Mouse (Mus musculus) stomach, postnatal 0 days (tissue): ENCODE measurements around the gene Nfe2l3. TPM values are rescaled to one million over a fixed set of nuclear protein-coding genes. Genes with fewer than 3 reads are reported as not detected.
A peak's percentile ranks its signal among the peaks of the same experiment; 100 is the strongest.

Source experiments
- ATAC-seq: fragments of 200-750 bp; cut with Nextera tagmentation; 2 replicates; pipeline ENCODE4 v1.8.0; 2017; ENCODE audit not compliant: low FRiP score, low TSS enrichment
- DNase-seq: peaks from one replicate; pipeline ENCODE4 v3.0.0-alpha.2; 2016; ENCODE audit warnings: low spot score
- H3K27ac ChIP-seq: fragments of 300-500 bp; sonication (generic); replicated peaks from 2 replicates; pipeline ENCODE4 v1.5.1; 2014; ENCODE audit warnings: mild to moderate bottlenecking, control low read depth
- H3K27me3 ChIP-seq: fragments of 300-500 bp; sonication (generic); 2 replicates; pipeline ENCODE4 v1.6.1; 2014; ENCODE audit warnings: low read length; ENCODE audit not compliant: control insufficient read depth, insufficient read depth
- H3K36me3 ChIP-seq: fragments of 300-500 bp; sonication (generic); 2 replicates; pipeline ENCODE4 v1.6.1; 2014; ENCODE audit warnings: low read length, mixed read lengths; ENCODE audit not compliant: control insufficient read depth, insufficient read depth
- H3K4me1 ChIP-seq: fragments of 300-500 bp; sonication (generic); replicated peaks from 2 replicates; pipeline ENCODE4 v1.6.1; 2014; ENCODE audit warnings: antibody characterized with exemption; ENCODE audit not compliant: control insufficient read depth, insufficient read depth
- H3K4me2 ChIP-seq: fragments of 300-500 bp; sonication (generic); replicated peaks from 2 replicates; pipeline ENCODE4 v1.6.1; 2014; ENCODE audit warnings: low read depth, mild to moderate bottlenecking, control low read depth, moderate library complexity
- H3K4me3 ChIP-seq: fragments of 300-500 bp; sonication (generic); 2 replicates; pipeline ENCODE4 v1.5.1; 2014; ENCODE audit warnings: low read depth, low read length, control low read depth
- H3K9ac ChIP-seq: fragments of 300-500 bp; sonication (generic); 2 replicates; pipeline ENCODE4 v1.6.1; 2014; ENCODE audit warnings: mild to moderate bottlenecking, low read length, control low read depth, mixed read lengths
- H3K9me3 ChIP-seq: fragments of 300-500 bp; sonication (generic); 2 replicates; pipeline ENCODE4 v1.6.1; 2016; ENCODE audit warnings: low read length; ENCODE audit not compliant: control insufficient read depth
- CTCF ChIP-seq: IDR thresholded peaks from 2 replicates; pipeline ENCODE4 v1.5.1; 2016; ENCODE audit warnings: antibody characterized with exemption, low read depth, mild to moderate bottlenecking, moderate library complexity
- EP300 ChIP-seq: optimal IDR thresholded peaks from 2 replicates; pipeline ENCODE3; 2016; ENCODE audit warnings: antibody characterized with exemption
- WGBS: fragments of 180-500 bp; shearing (Covaris S2); extraction: QIAGEN DNeasy Blood & Tissue Kit; methylation state at CpG from one replicate; pipeline ENCODE4 v1.1.7; 2014; 5-methylcytosine and 5-hydroxymethylcytosine counted together
- polyA plus RNA-seq: library from polyadenylated mRNA; unstranded; fragments of >200 nt; fragmentation: Nextera tagmentation; extraction: Ambion mirVana; gene quantifications from 2 replicates; pipeline ENCODE4 v1.2.1, GENCODE M21; 2015

Nfe2l3 gene
- polyA plus RNA-seq, 1 experiment from 2014 or later = 19.6 TPM

DNA sequence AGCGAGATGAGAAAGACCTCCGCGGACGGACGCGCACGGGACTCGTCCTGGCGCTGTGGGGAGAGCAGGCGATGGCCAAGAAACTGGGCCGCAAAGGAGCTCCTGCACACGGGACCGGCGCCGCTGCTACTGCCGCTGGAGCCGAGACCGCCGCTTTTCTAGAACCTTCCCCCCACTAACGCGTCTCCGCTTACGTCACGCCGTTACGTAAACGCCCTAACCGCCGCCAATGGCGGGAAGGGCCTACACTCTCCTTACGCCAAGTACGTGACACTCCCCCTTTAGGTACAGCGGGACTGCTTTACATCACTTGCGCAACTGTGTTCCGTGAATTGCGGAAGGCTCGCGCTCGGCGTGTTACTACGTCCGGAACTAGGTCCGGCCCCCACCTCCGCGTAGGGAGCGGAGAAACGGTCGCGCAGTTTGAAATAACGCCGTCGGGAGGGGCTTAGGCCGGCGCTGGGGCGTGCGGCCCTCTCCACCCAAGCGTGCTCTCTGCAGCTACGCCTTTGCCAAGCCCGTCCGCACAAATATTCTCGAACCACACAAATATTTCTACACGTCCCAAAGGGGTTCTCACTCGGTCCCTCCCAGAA is 37.3 kb downstream of the Nfe2l3 start, which contains the start of gene Hnrnpa2b1:
Gene Hnrnpa2b1, minus strand, starts transcription at position 180 of the 596 bp plus-strand sequence.
- under 1% methylated on average over 63 of the region's 63 CpGs for WGBS
- TF ChIP-seq CTCF (no peak), EP300 (peak; percentile 73)
- H3K27ac ChIP-seq = peak within 1 kb of the TSS; percentile 99
- H3K9ac ChIP-seq = peak within 1 kb of the TSS; percentile 100
- DNase-seq = peak; percentile 98
- peak; percentile 95 for ATAC-seq
- no peaks in the 10 kb centered on the region for H3K27me3 ChIP-seq
- H3K9me3 ChIP-seq = no peaks in the 10 kb centered on the region
- peaks cover 9% of the 10 kb centered on the region for H3K36me3 ChIP-seq
- peak within 1 kb of the TSS; percentile 99 for H3K4me3 ChIP-seq
- H3K4me2 ChIP-seq = peak within 1 kb of the TSS; percentile 64
- 0 out of 2 replicates have a peak, but pooled peaks cover 2% of the 10 kb centered on the region for H3K4me1 ChIP-seq

DNA sequence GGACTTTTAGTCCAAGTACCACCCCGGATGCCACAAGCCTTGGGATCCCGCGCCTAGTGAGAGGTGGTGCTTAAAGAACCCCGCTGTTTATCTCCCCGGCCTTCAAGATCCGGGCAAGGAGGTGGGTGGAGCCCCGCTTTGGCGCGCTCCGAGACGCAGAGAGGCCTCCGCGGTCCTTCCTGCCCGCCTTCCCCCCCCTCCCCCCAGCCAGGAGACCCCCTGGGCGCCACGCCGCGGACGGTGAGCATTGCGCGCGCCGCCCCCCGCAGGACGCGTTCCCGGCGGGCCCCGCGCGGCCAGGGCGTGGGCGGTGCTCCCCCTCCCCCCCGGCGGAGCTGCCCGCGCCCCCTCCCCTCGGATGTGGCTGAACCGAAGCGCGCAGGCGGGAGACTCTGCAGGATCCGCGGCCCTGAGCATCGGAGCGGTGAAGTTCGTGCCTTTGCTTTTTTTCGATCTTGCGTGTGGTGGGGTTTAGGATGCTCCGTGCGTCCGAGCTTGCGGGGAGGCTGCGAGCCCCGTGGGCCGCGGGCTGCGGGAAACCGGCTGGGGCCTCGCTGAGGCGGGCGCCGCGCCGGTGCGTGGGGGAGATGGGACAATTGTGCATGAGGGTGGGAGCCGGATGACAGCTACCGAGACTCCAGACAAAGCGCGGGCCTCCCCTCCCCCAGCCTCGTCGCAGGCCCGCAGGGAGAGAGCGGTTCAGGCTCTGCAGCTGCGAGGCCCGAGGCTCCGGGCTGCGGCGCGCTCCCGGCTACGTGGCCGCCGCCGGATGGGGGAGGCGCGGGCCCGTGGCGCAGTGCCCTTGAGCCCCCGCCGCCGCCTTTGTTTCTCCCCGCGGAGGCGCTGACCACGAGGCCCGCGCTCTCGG is 38.1 kb downstream of the Nfe2l3 start, which contains the start of gene Cbx3:
Gene Cbx3, plus strand, starts transcription at position 50 of the 868 bp plus-strand sequence.
- ATAC-seq = peak; percentile 86
- no peaks in the 10 kb centered on the region for H3K27me3 ChIP-seq

DNA sequence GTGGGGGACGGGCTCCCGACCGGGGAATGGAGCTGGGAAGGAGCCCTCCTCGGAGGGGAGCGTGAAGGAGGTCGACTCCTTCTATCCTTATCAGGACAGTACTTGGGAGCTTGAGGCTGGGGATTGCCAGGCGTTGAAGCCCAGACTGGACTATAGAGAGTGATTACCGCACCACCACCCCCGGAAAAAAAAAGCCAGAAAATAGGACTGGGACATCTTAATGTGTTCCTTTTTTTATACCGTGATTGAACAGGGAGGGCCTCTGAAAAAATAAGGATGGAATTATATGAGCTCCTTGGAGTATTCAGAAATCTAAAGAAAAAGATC is 38.7 kb downstream of the Nfe2l3 start:
- Histone ChIP-seq H3K36me3 (peaks cover 4% of the 10 kb centered on the region; the same call in 1 of the 2 replicates), H3K9ac (peak overlapping the region; percentile 100), H3K27me3 (no peaks in the 10 kb centered on the region), H3K27ac (peak overlapping the region; percentile 99), H3K4me3 (peak overlapping the region; percentile 99), H3K9me3 (no peaks in the 10 kb centered on the region), H3K4me1 (0 out of 2 replicates have a peak, but pooled peaks cover 2% of the 10 kb centered on the region), H3K4me2 (peak overlapping the region; percentile 60)
- 0% methylated on average over 10 of the region's 10 CpGs for WGBS
- DNase-seq (no peak), ATAC-seq (no peak)
- TF ChIP-seq EP300 (no peak), CTCF (no peak)

More for the DNA sequence above, 38.1 kb downstream of the Nfe2l3 start, which contains the start of gene Cbx3:
- peaks cover 8% of the 10 kb centered on the region for H3K36me3 ChIP-seq
- peak within 1 kb of the TSS; percentile 100 for H3K9ac ChIP-seq
- peak within 1 kb of the TSS; percentile 99 for H3K4me3 ChIP-seq
- TF ChIP-seq CTCF = no peak
- TF ChIP-seq EP300 = no peak
- H3K27ac ChIP-seq = peak within 1 kb of the TSS; percentile 99
- H3K4me1 ChIP-seq = 0 out of 2 replicates have a peak, but pooled peaks cover 2% of the 10 kb centered on the region
- DNase-seq = peak; percentile 90
- H3K9me3 ChIP-seq = no peaks in the 10 kb centered on the region
- H3K4me2 ChIP-seq = peak within 1 kb of the TSS; percentile 60
- under 1% methylated on average over 66 of the region's 99 CpGs for WGBS

DNA sequence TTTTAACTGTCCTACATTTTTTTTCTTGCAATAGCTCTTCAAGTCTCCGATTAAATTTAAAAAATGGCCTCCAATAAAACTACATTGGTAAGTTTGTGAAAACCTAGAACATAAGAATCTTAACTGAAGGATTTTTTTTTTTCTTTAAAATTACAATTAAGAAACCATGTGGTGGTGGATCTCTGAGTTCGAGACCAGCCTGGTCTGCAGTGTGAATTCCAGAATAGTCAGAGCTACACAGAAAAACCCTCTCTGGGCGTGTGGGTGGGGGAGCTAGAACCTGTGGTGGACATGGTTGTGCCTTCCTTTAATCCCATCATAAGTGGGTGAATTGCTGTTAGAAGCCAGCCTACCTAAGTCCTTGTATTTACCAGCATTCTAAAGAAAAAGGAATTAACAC is 39.3 kb downstream of the Nfe2l3 start:
- H3K27ac ChIP-seq = no peak overlapping the region

DNA sequence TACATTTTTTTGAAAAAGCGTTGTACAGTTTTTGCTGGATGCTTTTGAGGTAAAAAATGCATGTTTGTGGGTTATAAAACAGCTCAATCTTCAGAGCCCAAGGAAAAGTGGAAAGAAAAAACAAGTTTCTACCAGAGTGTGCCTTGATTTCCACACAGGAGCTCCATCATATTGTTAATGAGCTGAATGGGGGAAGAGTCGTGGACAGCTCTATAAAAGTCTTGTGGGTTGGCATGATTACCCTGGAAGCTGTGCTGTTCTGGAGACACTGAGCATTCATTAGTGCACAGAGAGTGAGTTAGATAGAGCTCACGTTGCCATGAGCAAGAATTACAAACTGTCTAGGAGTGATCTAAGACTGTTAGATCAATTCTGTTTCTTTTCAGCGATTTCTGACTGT is 39.7 kb downstream of the Nfe2l3 start:
- peak overlapping the region; percentile 99; the same call in 1 of the 2 replicates for H3K4me3 ChIP-seq
- no peak for TF ChIP-seq CTCF
- H3K4me1 ChIP-seq = 0 out of 2 replicates have a peak, but pooled peaks cover 2% of the 10 kb centered on the region
- H3K27ac ChIP-seq = no peak overlapping the region
- H3K4me2 ChIP-seq = peak overlapping the region; percentile 60
- no peaks in the 10 kb centered on the region for H3K27me3 ChIP-seq
- H3K9me3 ChIP-seq = no peaks in the 10 kb centered on the region
- ATAC-seq (no peak), DNase-seq (no peak)
- 27% methylated on average over 4 of the region's 4 CpGs for WGBS
- H3K9ac ChIP-seq = no peak overlapping the region
- no peaks in the 10 kb centered on the region; the same call in 1 of the 2 replicates for H3K36me3 ChIP-seq

More for the DNA sequence above, 39.3 kb downstream of the Nfe2l3 start:
- H3K27me3 ChIP-seq = no peaks in the 10 kb centered on the region
- peak overlapping the region; percentile 99 for H3K4me3 ChIP-seq
- peak overlapping the region; percentile 60 for H3K4me2 ChIP-seq
- no peaks in the 10 kb centered on the region for H3K9me3 ChIP-seq
- H3K36me3 ChIP-seq = no peaks in the 10 kb centered on the region; the same call in 1 of the 2 replicates
- 12% methylated on average over 3 of the region's 3 CpGs for WGBS
- no peak for ATAC-seq
- no peak overlapping the region for H3K9ac ChIP-seq
- H3K4me1 ChIP-seq = 0 out of 2 replicates have a peak, but pooled peaks cover 2% of the 10 kb centered on the region
- TF ChIP-seq EP300 (no peak), CTCF (no peak)
- no peak for DNase-seq
